In genomic region chr11:86623402-86624010, GRCm38 (mm10) we compare ENCODE assay signal across 15 mouse cellular contexts.
DNase-seq lines count a peak whose midpoint lies in the region; ATAC-seq and TF ChIP-seq lines count a peak whose summit lies in the region.
"Had no signal": no experiment of that assay in that cellular context is flagged by ENCODE, and none has a peak within 500 bp of the region (broad histone marks: within the 10 kb centered on the region; RNA-seq: fewer than 3 reads in every experiment).

No protein-coding gene starts in this region.

- no peaks in the 10 kb centered on the region for H3K9me3 ChIP-seq in intestine, embryonic 16.5 days (ENCODE audit: control insufficient read depth, low read length)
- H3K9me3 ChIP-seq in intestine, embryonic 15.5 days: no peaks in the 10 kb centered on the region
- no peaks in the 10 kb centered on the region for H3K9me3 ChIP-seq in liver, postnatal 0 days (ENCODE audit: low read length)
- no peaks in the 10 kb centered on the region for H3K9me3 ChIP-seq in forebrain, embryonic 16.5 days (ENCODE audit: control insufficient read depth, low read length)
- H3K9me3 ChIP-seq: hindbrain, embryonic 10.5 days; midbrain, embryonic 15.5 days; neural tube, embryonic 12.5 days had no signal

- no peaks in the 10 kb centered on the region for H3K27me3 ChIP-seq in intestine, embryonic 16.5 days (replicated peaks; ENCODE audit: control insufficient read depth, insufficient read depth, low read length)
- H3K27me3 ChIP-seq in intestine, embryonic 15.5 days (replicated peaks): no peaks in the 10 kb centered on the region
- H3K27me3 ChIP-seq in thymus, adult 2 months (ENCODE audit: control insufficient read depth, insufficient read depth, low read length): no peaks in the 10 kb centered on the region
- no peaks in the 10 kb centered on the region for H3K27me3 ChIP-seq in liver, postnatal 0 days (ENCODE audit: insufficient read depth, low read length)
- no peaks in the 10 kb centered on the region for H3K27me3 ChIP-seq in forebrain, embryonic 16.5 days (replicated peaks; ENCODE audit: control insufficient read depth, insufficient read depth, low read length)
- H3K27me3 ChIP-seq: midbrain, embryonic 15.5 days; neural tube, embryonic 12.5 days; Patski had no signal

- no peaks in the 10 kb centered on the region for H3K4me1 ChIP-seq in intestine, embryonic 16.5 days (ENCODE audit: control insufficient read depth, insufficient read depth, low read length)
- no peaks in the 10 kb centered on the region; the same call in 1 of the 2 replicates for H3K4me1 ChIP-seq in intestine, embryonic 15.5 days (replicated peaks)
- 0 out of 2 replicates have a peak, but pooled peaks cover 4% of the 10 kb centered on the region for H3K4me1 ChIP-seq in thymus, adult 2 months (replicated peaks; ENCODE audit: control insufficient read depth, insufficient read depth, low read length)
- H3K4me1 ChIP-seq in liver, postnatal 0 days (ENCODE audit: insufficient read depth): peaks cover 8% of the 10 kb centered on the region; the same call in 1 of the 2 replicates
- no peaks in the 10 kb centered on the region for H3K4me1 ChIP-seq in forebrain, embryonic 16.5 days (replicated peaks; ENCODE audit: control insufficient read depth, insufficient read depth, low read length)
- H3K4me1 ChIP-seq: hindbrain, embryonic 10.5 days; neural tube, embryonic 12.5 days had no signal

- no peaks in the 10 kb centered on the region for H3K36me3 ChIP-seq in intestine, embryonic 16.5 days (ENCODE audit: control insufficient read depth, insufficient read depth, low read length)
- H3K36me3 ChIP-seq in intestine, embryonic 15.5 days: no peaks in the 10 kb centered on the region
- no peaks in the 10 kb centered on the region for H3K36me3 ChIP-seq in thymus, adult 2 months (ENCODE audit: control insufficient read depth, insufficient read depth, low read length)
- no peaks in the 10 kb centered on the region for H3K36me3 ChIP-seq in liver, postnatal 0 days (replicated peaks; ENCODE audit: insufficient read depth, low read length)
- no peaks in the 10 kb centered on the region for H3K36me3 ChIP-seq in forebrain, embryonic 16.5 days (ENCODE audit: control insufficient read depth, insufficient read depth)
- H3K36me3 ChIP-seq: midbrain, embryonic 15.5 days; neural tube, embryonic 12.5 days had no signal

- no peak overlapping the region for H3K4me2 ChIP-seq in intestine, embryonic 16.5 days (ENCODE audit: low read depth, low read length)
- H3K4me2 ChIP-seq in intestine, embryonic 15.5 days (replicated peaks): no peak overlapping the region
- no peak overlapping the region for H3K4me2 ChIP-seq in liver, postnatal 0 days (ENCODE audit: low read depth, low read length)
- no peak overlapping the region for H3K4me2 ChIP-seq in forebrain, embryonic 16.5 days (ENCODE audit: low read length)
- H3K4me2 ChIP-seq: midbrain, embryonic 15.5 days; neural tube, embryonic 12.5 days had no signal

- whole genome bisulfite sequencing in intestine, embryonic 16.5 days: 85% methylated on average over 1 of the region's 1 CpGs
- 90% methylated on average over 1 of the region's 1 CpGs for WGBS in intestine, embryonic 15.5 days
- 64% methylated on average over 1 of the region's 1 CpGs for WGBS in thymus, adult 2 months
- WGBS in liver, postnatal 0 days (ENCODE audit: insufficient replicate concordance): 68% methylated on average over 1 of the region's 1 CpGs
- WGBS in forebrain, embryonic 16.5 days: 97% methylated on average over 1 of the region's 1 CpGs

- TF ChIP-seq CTCF in thymus, adult 2 months (IDR thresholded peaks at IDR 0.05; ENCODE audit: borderline replicate concordance, control insufficient read depth, extremely low read depth, insufficient read depth, low read length, poor library complexity): no peak
- TF ChIP-seq CTCF in liver, postnatal 0 days (IDR thresholded peaks at IDR 0.05; ENCODE audit: low read depth): no peak

- no peak for ATAC-seq in intestine, embryonic 16.5 days
- ATAC-seq in intestine, embryonic 15.5 days: no peak
- no peak for ATAC-seq in liver, postnatal 0 days
- no peak for ATAC-seq in forebrain, embryonic 16.5 days
- ATAC-seq: midbrain, embryonic 15.5 days had no signal

- no peak overlapping the region for H3K4me3 ChIP-seq in intestine, embryonic 16.5 days (ENCODE audit: low read length)
- no peak overlapping the region for H3K4me3 ChIP-seq in intestine, embryonic 15.5 days (replicated peaks)
- H3K4me3 ChIP-seq in thymus, adult 2 months (ENCODE audit: control insufficient read depth, insufficient read depth, low read length): no peak overlapping the region
- H3K4me3 ChIP-seq in liver, postnatal 0 days (ENCODE audit: low read depth, low read length): no peak overlapping the region
- H3K4me3 ChIP-seq in forebrain, embryonic 16.5 days (replicated peaks; ENCODE audit: low read length): no peak overlapping the region
- H3K4me3 ChIP-seq: hindbrain, embryonic 10.5 days; midbrain, embryonic 15.5 days; neural tube, embryonic 12.5 days had no signal

- peak; percentile 31 for DNase-seq in thymus, postnatal 0 days (ENCODE audit: low spot score)
- no peak for DNase-seq in thymus, adult 2 months
- no peak for DNase-seq in liver, postnatal 0 days
- no peak for DNase-seq in embryo, embryonic 11 days
- DNase-seq: cerebellum, adult 8-10 months; gastrocnemius, postnatal 36 days; kidney, adult 11 months; kidney, postnatal 25 days had no signal

- no peak overlapping the region for H3K9ac ChIP-seq in intestine, embryonic 16.5 days (ENCODE audit: low read depth, low read length)
- H3K9ac ChIP-seq in intestine, embryonic 15.5 days: no peak overlapping the region
- no peak overlapping the region for H3K9ac ChIP-seq in liver, postnatal 0 days (replicated peaks)
- H3K9ac ChIP-seq in forebrain, embryonic 16.5 days (replicated peaks; ENCODE audit: low read depth, low read length): no peak overlapping the region
- H3K9ac ChIP-seq: midbrain, embryonic 15.5 days; neural tube, embryonic 12.5 days had no signal

- peak overlapping the region; percentile 45 for H3K27ac ChIP-seq in intestine, embryonic 16.5 days (ENCODE audit: low read length)
- H3K27ac ChIP-seq in intestine, embryonic 15.5 days: no peak overlapping the region
- H3K27ac ChIP-seq in thymus, adult 2 months (ENCODE audit: control insufficient read depth, insufficient read depth, low read length): no peak overlapping the region
- H3K27ac ChIP-seq in liver, postnatal 0 days (ENCODE audit: low read depth): peak overlapping the region; percentile 61
- H3K27ac ChIP-seq in forebrain, embryonic 16.5 days (ENCODE audit: low read length): no peak overlapping the region
- H3K27ac ChIP-seq: hindbrain, embryonic 10.5 days; midbrain, embryonic 15.5 days; neural tube, embryonic 12.5 days had no signal

- TF ChIP-seq EP300 in liver, postnatal 0 days (IDR thresholded peaks at IDR 0.05; ENCODE audit: low read depth): no peak

- TF ChIP-seq POLR2A in thymus, adult 2 months (IDR thresholded peaks at IDR 0.05; ENCODE audit: control insufficient read depth, extremely low read depth, insufficient read depth, low read length, poor library complexity): no peak

Comparison
In these comparisons a context has a peak if more than half of its experiments do, and no peak if none do; other contexts are left out.
1. H3K27ac ChIP-seq: peak in intestine, embryonic 16.5 days (single experiment) and liver, postnatal 0 days (single experiment); none in intestine, embryonic 15.5 days (single experiment), thymus, adult 2 months (single experiment) and forebrain, embryonic 16.5 days (single experiment).